Mouse (Mus musculus) bone marrow macrophage, adult 2 months (primary cell): Measurements from ENCODE around the gene Fitm2.

Experiments
- CTCF ChIP-seq: IDR thresholded peaks from 2 replicates; pipeline ENCODE4 v1.5.1; 2012; ENCODE audit warnings: low read depth, mild to moderate bottlenecking, low read length, moderate library complexity
- POLR2A ChIP-seq: IDR thresholded peaks from 2 replicates; pipeline ENCODE4 v1.6.1; 2012; ENCODE audit warnings: mild to moderate bottlenecking, low read depth, low read length, borderline replicate concordance

DNA sequence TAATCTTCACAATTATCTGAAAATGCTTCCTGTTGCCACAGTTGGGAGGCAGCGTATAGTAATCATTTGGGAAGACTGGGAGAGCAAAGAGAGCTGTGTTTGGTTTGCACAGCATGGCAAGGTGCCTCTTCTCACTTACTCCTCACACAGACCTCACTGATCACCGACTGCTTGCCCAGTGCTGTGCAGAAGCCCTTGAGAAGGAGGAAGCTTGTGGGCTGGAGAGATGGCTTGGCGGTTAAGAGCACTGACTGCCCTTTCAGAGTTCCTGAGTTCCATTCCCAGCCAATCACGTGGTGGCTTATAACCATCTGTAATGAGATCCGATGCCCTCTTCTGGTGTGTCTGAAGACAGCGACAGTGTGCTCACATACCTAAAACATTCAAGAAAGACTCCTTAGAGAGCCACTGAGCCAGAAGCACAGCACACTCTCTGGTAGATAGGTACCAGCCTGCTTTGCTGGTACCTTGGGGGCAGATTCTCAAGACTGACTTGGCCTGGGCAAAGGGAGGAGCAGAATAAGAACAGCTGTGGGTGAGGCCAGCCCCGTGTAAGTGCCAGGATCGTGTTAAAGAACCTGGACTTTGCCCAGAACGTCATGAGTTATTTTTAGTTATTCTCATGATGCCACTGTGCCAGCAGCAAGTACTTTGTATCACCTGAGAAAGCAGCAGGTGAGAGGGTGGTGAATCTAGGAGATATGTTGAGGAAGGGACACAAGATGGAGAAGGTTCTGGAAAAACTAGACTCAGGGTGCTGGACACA, 49.4 kb downstream of the Fitm2 start:
- TF ChIP-seq CTCF: no peak
- TF ChIP-seq POLR2A: no peak
